Mouse (Mus musculus) kidney, adult 2 months (tissue): ENCODE data around the gene Usp6nl.

Experiments
- CTCF ChIP-seq: fragments of 200-500 bp; conservative IDR thresholded peaks from 2 replicates; pipeline ENCODE4 v1.5.1; 2011; ENCODE audit warnings: low read depth, mild to moderate bottlenecking, control low read depth, low read length, moderate library complexity, mixed read lengths; ENCODE audit not compliant: insufficient read depth, insufficient read length
- POLR2A ChIP-seq: fragments of 200-500 bp; IDR thresholded peaks from one replicate; pipeline ENCODE4 v1.6.1; 2011; ENCODE audit warnings: low read depth, low read length, control low read depth

DNA sequence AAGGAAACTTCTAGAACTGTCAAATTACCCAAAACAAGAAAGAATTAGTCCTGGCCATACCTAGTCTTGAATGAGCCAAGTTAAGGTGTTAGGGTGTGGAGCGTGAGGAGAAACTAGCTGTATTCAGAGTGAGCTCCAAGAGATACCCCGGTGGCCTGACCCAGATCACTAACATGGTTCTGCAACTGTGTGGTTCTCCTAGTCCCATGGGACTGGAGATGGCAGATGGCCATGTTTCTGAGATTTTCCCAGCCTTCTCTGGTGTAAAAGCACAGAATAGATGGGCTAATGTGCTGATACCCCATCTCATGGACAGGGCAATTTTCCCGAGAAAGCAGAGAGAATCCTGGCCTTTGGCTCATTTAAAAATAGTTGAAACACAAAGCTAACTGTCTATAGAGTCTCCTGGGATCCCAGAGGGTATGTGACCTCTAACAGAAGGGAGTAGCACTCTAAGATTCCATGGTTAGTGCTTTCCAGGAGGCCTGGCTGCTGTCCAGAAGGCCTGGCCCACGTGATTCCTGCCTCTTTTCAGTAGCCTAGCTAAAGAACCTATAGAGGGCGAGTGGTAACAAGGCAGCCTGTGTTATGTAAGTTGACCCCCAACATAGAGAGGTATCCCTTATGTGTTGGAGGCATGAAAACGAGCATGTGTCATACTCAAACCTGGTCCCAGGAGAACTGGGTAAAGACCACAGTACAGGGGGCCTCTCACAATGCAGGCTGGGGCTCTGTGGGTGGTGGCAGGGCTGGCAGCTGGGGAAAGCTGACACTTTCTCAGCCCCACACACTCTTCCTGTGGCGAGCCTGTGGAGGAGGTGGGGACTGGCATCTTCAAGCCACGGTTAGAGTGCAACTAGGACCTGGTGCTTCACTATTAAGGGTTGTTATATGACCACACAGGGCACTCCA lies 160.9 kb downstream of the Usp6nl start:
- TF ChIP-seq CTCF (no peak), POLR2A (no peak)
